Mouse (Mus musculus): ENCODE measurements around the gene Kctd8.

The Kctd8 gene

GRCm38 (mm10) chr5:69159897-69160509 is 181.5 kb downstream of the Kctd8 start:
- in situ Hi-C loops (cut with MboI, MseI): no loop called here

- in situ Hi-C loops (cut with MboI, MseI): no loop called here
These were observed 185.0 kb downstream of the Kctd8 start for GRCm38 (mm10) chr5:69156489-69156888.

- in situ Hi-C loops (cut with MboI, MseI): no loop called here
These were observed 195.7 kb downstream of the Kctd8 start for GRCm38 (mm10) chr5:69145827-69146226.

- in situ Hi-C loops (cut with MboI, MseI): no loop called here
These were observed 200.4 kb downstream of the Kctd8 start for GRCm38 (mm10) chr5:69141082-69141481.

- in situ Hi-C loops (cut with MboI, MseI): no loop called here
These were observed 232.8 kb downstream of the Kctd8 start for GRCm38 (mm10) chr5:69108718-69109117.

- in situ Hi-C loops (cut with MboI, MseI): no loop called here
These were observed 252.6 kb downstream of the Kctd8 start for GRCm38 (mm10) chr5:69088912-69089311.

Measured in T-helper 1 cell (primary cell).